Mouse (Mus musculus): ENCODE measurements around the gene Card11. TPM values are rescaled to one million over a fixed set of nuclear protein-coding genes. Genes with fewer than 3 reads are reported as not detected.

Card11 gene
- polyA plus RNA-seq, 1 experiment from 2014 or later, result 0.10 TPM

- H3K4me2 ChIP-seq, result no peak overlapping the region
- no peak overlapping the region for H3K9ac ChIP-seq
- 0 out of 2 replicates have a peak, but pooled peaks cover 6% of the 10 kb centered on the region for H3K27me3 ChIP-seq (replicated peaks)
- H3K4me1 ChIP-seq, result no peaks in the 10 kb centered on the region
- peak; percentile 35; the same call in 1 of the 2 replicates for ATAC-seq
- no peak overlapping the region for H3K4me3 ChIP-seq
- H3K9me3 ChIP-seq (replicated peaks), result no peaks in the 10 kb centered on the region
- no peaks in the 10 kb centered on the region for H3K36me3 ChIP-seq
- H3K27ac ChIP-seq, result no peak overlapping the region
- WGBS (ENCODE audit: insufficient replicate concordance), result 41% methylated on average over 3 of the region's 3 CpGs
Observed at GRCm38 (mm10) chr5:140858335-140858734, 142.0 kb downstream of the Card11 start.

GRCm38 (mm10) chr5:140857432-140858154 is 142.8 kb downstream of the Card11 start:
- Histone ChIP-seq H3K9ac (no peak overlapping the region), H3K27me3 (replicated peaks) (0 out of 2 replicates have a peak, but pooled peaks cover 6% of the 10 kb centered on the region), H3K4me2 (no peak overlapping the region), H3K4me1 (no peaks in the 10 kb centered on the region), H3K4me3 (no peak overlapping the region), H3K36me3 (no peaks in the 10 kb centered on the region), H3K27ac (no peak overlapping the region), H3K9me3 (replicated peaks) (no peaks in the 10 kb centered on the region)
- no peak for ATAC-seq
- 45% methylated on average over 8 of the region's 8 CpGs for WGBS (ENCODE audit: insufficient replicate concordance)

- Histone ChIP-seq H3K9ac (no peak overlapping the region), H3K4me2 (no peak overlapping the region), H3K27me3 (replicated peaks) (0 out of 2 replicates have a peak, but pooled peaks cover 6% of the 10 kb centered on the region), H3K4me1 (no peaks in the 10 kb centered on the region), H3K4me3 (no peak overlapping the region), H3K9me3 (replicated peaks) (no peaks in the 10 kb centered on the region), H3K36me3 (no peaks in the 10 kb centered on the region), H3K27ac (no peak overlapping the region)
- no peak for ATAC-seq
- WGBS (ENCODE audit: insufficient replicate concordance), result 71% methylated on average over 11 of the region's 11 CpGs
Observed at GRCm38 (mm10) chr5:140855909-140856530, 144.4 kb downstream of the Card11 start.

- Histone ChIP-seq H3K4me2 (no peak overlapping the region), H3K9ac (no peak overlapping the region), H3K9me3 (replicated peaks) (no peaks in the 10 kb centered on the region), H3K27ac (no peak overlapping the region), H3K36me3 (no peaks in the 10 kb centered on the region), H3K4me1 (no peaks in the 10 kb centered on the region), H3K4me3 (no peak overlapping the region), H3K27me3 (replicated peaks) (0 out of 2 replicates have a peak, but pooled peaks cover 6% of the 10 kb centered on the region)
- no peak for ATAC-seq
- 76% methylated on average over 4 of the region's 4 CpGs for WGBS (ENCODE audit: insufficient replicate concordance)
Observed at GRCm38 (mm10) chr5:140854700-140855099, 145.7 kb downstream of the Card11 start.

GRCm38 (mm10) chr5:140853723-140854122 is 146.7 kb downstream of the Card11 start:
- no peaks in the 10 kb centered on the region for H3K27me3 ChIP-seq (replicated peaks)
- no peaks in the 10 kb centered on the region for H3K9me3 ChIP-seq (replicated peaks)
- H3K36me3 ChIP-seq, result no peaks in the 10 kb centered on the region
- no peak overlapping the region for H3K4me3 ChIP-seq
- H3K4me1 ChIP-seq, result no peaks in the 10 kb centered on the region
- ATAC-seq, result no peak
- no peak overlapping the region for H3K27ac ChIP-seq
- no peak overlapping the region for H3K4me2 ChIP-seq
- WGBS (ENCODE audit: insufficient replicate concordance), result 57% methylated on average over 5 of the region's 5 CpGs
- H3K9ac ChIP-seq, result no peak overlapping the region

GRCm38 (mm10) chr5:140852435-140852996 is 147.9 kb downstream of the Card11 start:
- no peak overlapping the region for H3K4me3 ChIP-seq
- H3K4me1 ChIP-seq, result no peaks in the 10 kb centered on the region
- no peak overlapping the region for H3K27ac ChIP-seq
- H3K9ac ChIP-seq, result no peak overlapping the region
- no peaks in the 10 kb centered on the region for H3K27me3 ChIP-seq (replicated peaks)
- H3K4me2 ChIP-seq, result peak overlapping the region; percentile 24; the same call in 1 of the 2 replicates
- no peaks in the 10 kb centered on the region for H3K9me3 ChIP-seq (replicated peaks)
- no peaks in the 10 kb centered on the region for H3K36me3 ChIP-seq
- 64% methylated on average over 12 of the region's 12 CpGs for WGBS (ENCODE audit: insufficient replicate concordance)
- peak; percentile 18; the same call in 1 of the 2 replicates for ATAC-seq

- 18% methylated on average over 5 of the region's 5 CpGs for WGBS (ENCODE audit: insufficient replicate concordance)
Observed at GRCm38 (mm10) chr5:140847300-140847729, 153.1 kb downstream of the Card11 start.

GRCm38 (mm10) chr5:140841942-140842341 is 158.4 kb downstream of the Card11 start:
- Histone ChIP-seq H3K9ac (no peak overlapping the region), H3K27me3 (replicated peaks) (peaks cover 6% of the 10 kb centered on the region; the same call in 1 of the 2 replicates), H3K4me2 (no peak overlapping the region), H3K4me1 (no peaks in the 10 kb centered on the region), H3K4me3 (no peak overlapping the region), H3K36me3 (no peaks in the 10 kb centered on the region), H3K9me3 (replicated peaks) (no peaks in the 10 kb centered on the region), H3K27ac (no peak overlapping the region)
- WGBS (ENCODE audit: insufficient replicate concordance), result 46% methylated on average over 4 of the region's 4 CpGs
- no peak for ATAC-seq

More at GRCm38 (mm10) chr5:140847300-140847729, 153.1 kb downstream of the Card11 start:
- Histone ChIP-seq H3K9me3 (replicated peaks) (no peaks in the 10 kb centered on the region), H3K4me1 (no peaks in the 10 kb centered on the region), H3K4me3 (no peak overlapping the region), H3K9ac (no peak overlapping the region), H3K27me3 (replicated peaks) (no peaks in the 10 kb centered on the region), H3K36me3 (no peaks in the 10 kb centered on the region), H3K4me2 (no peak overlapping the region), H3K27ac (no peak overlapping the region)
- no peak for ATAC-seq

- Histone ChIP-seq H3K4me2 (peak overlapping the region; percentile 77), H3K27me3 (replicated peaks) (peaks cover under 1% of the 10 kb centered on the region; the same call in 1 of the 2 replicates), H3K27ac (peak overlapping the region; percentile 78), H3K4me3 (peak overlapping the region; percentile 52), H3K9me3 (replicated peaks) (no peaks in the 10 kb centered on the region), H3K9ac (peak overlapping the region; percentile 55; the same call in 1 of the 2 replicates), H3K4me1 (peaks cover 49% of the 10 kb centered on the region), H3K36me3 (no peaks in the 10 kb centered on the region)
- 61% methylated on average over 8 of the region's 8 CpGs for WGBS (ENCODE audit: insufficient replicate concordance)
- ATAC-seq, result peak; percentile 19; the same call in 1 of the 2 replicates
Observed at GRCm38 (mm10) chr5:140831064-140831431, 169.3 kb downstream of the Card11 start.

- Histone ChIP-seq H3K27ac (peak within 1 kb of the TSS; percentile 84), H3K36me3 (no peaks in the 10 kb centered on the region; the same call in 1 of the 2 replicates), H3K9ac (peak within 1 kb of the TSS; percentile 81), H3K9me3 (replicated peaks) (no peaks in the 10 kb centered on the region), H3K4me3 (peak within 1 kb of the TSS; percentile 78), H3K4me1 (peaks cover 54% of the 10 kb centered on the region), H3K27me3 (replicated peaks) (no peaks in the 10 kb centered on the region), H3K4me2 (peak within 1 kb of the TSS; percentile 99)
- peak; percentile 97 for ATAC-seq
- WGBS (ENCODE audit: insufficient replicate concordance), result under 1% methylated on average over 46 of the region's 49 CpGs
Observed at GRCm38 (mm10) chr5:140830314-140831063, 169.9 kb downstream of the Card11 start, which contains the start of gene Gna12. Gene Gna12, minus strand, starts transcription at chr5:140830431.

- under 1% methylated on average over 58 of the region's 58 CpGs for WGBS (ENCODE audit: insufficient replicate concordance)
- no peaks in the 10 kb centered on the region; the same call in 1 of the 2 replicates for H3K36me3 ChIP-seq
- H3K27ac ChIP-seq, result peak overlapping the region; percentile 84
- H3K9me3 ChIP-seq (replicated peaks), result no peaks in the 10 kb centered on the region
- peaks cover 58% of the 10 kb centered on the region for H3K4me1 ChIP-seq
- H3K4me3 ChIP-seq, result peak overlapping the region; percentile 78
- no peaks in the 10 kb centered on the region for H3K27me3 ChIP-seq (replicated peaks)
- H3K4me2 ChIP-seq, result peak overlapping the region; percentile 99
- peak overlapping the region; percentile 81 for H3K9ac ChIP-seq
- no peak for ATAC-seq
Observed at GRCm38 (mm10) chr5:140829911-140830294, 170.5 kb downstream of the Card11 start.
